Mouse (Mus musculus): ENCODE data around the gene Anxa5. TPM values are rescaled to one million over a fixed set of nuclear protein-coding genes. Genes with fewer than 3 reads are reported as not detected.

Anxa5 gene
- total RNA-seq, 2 experiments from 2014 or later, result 79.4 to 125 TPM

GRCm38 (mm10) chr3:36455566-36455965 lies 20.1 kb downstream of the Anxa5 start:
- ATAC-seq (replicated peaks; ENCODE audit: poor library complexity, severe bottlenecking), result no peak

DNA sequence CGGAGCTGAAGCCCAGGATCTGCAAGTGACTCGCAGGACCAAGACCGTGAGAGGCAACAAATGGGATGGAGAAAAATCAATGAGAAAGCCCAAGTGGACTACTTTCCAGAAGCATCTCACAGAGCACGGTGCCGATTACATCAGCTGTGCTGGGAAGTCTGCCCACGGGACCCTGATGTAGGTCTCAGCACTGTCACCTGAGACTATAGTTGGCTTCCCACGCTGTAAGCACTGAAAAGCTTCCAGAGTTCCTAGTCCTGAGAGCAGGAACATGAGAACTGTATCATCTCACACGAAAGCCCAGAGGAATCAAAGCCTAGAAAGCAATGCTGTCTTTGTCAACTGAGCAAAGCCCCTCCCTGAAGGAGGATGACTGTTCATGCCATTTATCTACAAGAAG lies 20.6 kb downstream of the Anxa5 start:
- no peak for ATAC-seq (replicated peaks; ENCODE audit: poor library complexity, severe bottlenecking)

DNA sequence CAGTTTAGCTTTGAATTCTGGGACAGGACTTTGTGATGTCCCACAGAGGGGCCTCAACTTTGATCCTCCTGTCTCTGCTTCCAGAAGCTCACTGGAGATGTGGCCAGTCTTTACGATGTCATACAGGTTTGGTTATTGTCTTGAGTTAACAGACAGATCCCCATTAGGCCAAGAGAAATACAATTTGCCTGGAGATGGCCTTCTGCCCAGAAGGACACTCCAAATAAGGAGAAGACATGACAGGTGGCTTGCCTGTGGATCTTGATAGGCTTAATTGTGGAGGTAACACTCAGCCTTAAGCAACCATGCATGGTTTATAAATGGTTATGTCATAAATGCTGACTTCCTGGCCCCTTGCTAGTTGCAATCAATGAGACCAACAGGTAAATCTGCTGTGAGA lies 23.2 kb downstream of the Anxa5 start:
- no peak for ATAC-seq (replicated peaks; ENCODE audit: poor library complexity, severe bottlenecking)

- peak; percentile 75 for ATAC-seq (replicated peaks; ENCODE audit: poor library complexity, severe bottlenecking)
These were observed 26.2 kb downstream of the Anxa5 start for GRCm38 (mm10) chr3:36449292-36450165.

DNA sequence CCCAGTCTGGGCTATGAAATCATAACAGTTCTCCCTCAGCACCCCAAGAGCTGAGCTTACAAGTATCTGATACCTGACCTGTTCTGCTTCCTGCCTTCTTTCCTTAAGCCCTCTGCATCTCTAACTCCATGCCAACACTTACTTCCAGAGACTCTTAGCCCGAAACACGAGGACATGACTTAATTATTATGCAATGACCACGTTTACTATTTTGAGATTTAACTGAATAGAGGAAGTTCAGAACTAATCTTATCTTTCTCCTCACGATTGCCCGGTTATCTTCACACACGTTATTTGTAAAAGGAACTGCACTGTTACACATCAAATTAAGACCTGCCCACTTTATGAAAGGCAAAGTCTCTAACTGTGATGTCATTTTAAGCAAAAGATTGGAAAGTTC lies 28.8 kb downstream of the Anxa5 start:
- peak; percentile 69 for ATAC-seq (replicated peaks; ENCODE audit: poor library complexity, severe bottlenecking)

- ATAC-seq (replicated peaks; ENCODE audit: poor library complexity, severe bottlenecking), result peak; percentile 2
These were observed 29.2 kb downstream of the Anxa5 start for GRCm38 (mm10) chr3:36446506-36446905.

GRCm38 (mm10) chr3:36446041-36446440 lies 29.7 kb downstream of the Anxa5 start:
- no peak for ATAC-seq (replicated peaks; ENCODE audit: poor library complexity, severe bottlenecking)

GRCm38 (mm10) chr3:36442426-36442825 lies 33.3 kb downstream of the Anxa5 start:
- ATAC-seq (replicated peaks; ENCODE audit: poor library complexity, severe bottlenecking), result peak; percentile 58

- ATAC-seq (replicated peaks; ENCODE audit: poor library complexity, severe bottlenecking), result no peak
These were observed 35.4 kb downstream of the Anxa5 start for GRCm38 (mm10) chr3:36440280-36440679.

GRCm38 (mm10) chr3:36430360-36430759 lies 45.3 kb downstream of the Anxa5 start:
- ATAC-seq (replicated peaks; ENCODE audit: poor library complexity, severe bottlenecking), result no peak

- ATAC-seq (replicated peaks; ENCODE audit: poor library complexity, severe bottlenecking), result no peak
These were observed 48.3 kb downstream of the Anxa5 start for GRCm38 (mm10) chr3:36427386-36427785.

- ATAC-seq (replicated peaks; ENCODE audit: poor library complexity, severe bottlenecking), result no peak
These were observed 66.2 kb downstream of the Anxa5 start for GRCm38 (mm10) chr3:36409456-36409855.

- no peak for ATAC-seq (replicated peaks; ENCODE audit: poor library complexity, severe bottlenecking)
These were observed 68.7 kb downstream of the Anxa5 start for GRCm38 (mm10) chr3:36406967-36407366.

- no peak for ATAC-seq (replicated peaks; ENCODE audit: poor library complexity, severe bottlenecking)
These were observed 69.4 kb downstream of the Anxa5 start for GRCm38 (mm10) chr3:36406340-36406739.

DNA sequence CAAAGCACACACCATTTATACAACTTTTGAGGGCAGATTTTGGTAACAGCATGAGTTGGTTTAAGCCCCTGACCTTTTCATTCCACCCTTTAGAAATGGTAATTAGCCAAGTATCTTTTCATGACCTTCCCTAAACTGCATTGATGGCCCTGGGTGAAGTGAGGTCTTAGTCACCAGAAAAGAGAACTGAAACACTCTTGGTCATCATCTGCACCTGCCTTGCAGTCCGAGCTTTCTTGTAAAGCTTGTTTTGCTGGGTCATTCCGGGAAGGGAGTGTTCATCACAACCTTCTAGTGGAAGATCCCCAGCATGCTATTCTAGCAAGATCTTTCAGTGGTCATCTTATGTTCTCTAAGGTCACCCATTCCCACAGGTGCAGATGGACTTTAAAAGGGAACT lies 73.8 kb downstream of the Anxa5 start:
- no peak for ATAC-seq (replicated peaks; ENCODE audit: poor library complexity, severe bottlenecking)

- ATAC-seq (replicated peaks; ENCODE audit: poor library complexity, severe bottlenecking), result no peak
These were observed 75.0 kb downstream of the Anxa5 start for GRCm38 (mm10) chr3:36400657-36401056.

Other genes starting within 250 kb of the Anxa5 start
- 1.7 TPM in 1 of 2 replicates, not detected in the other for gene 1810062G17Rik, start within 50 bp of the Anxa5 start, total RNA-seq (2014; fragmentation: Nextera tagmentation)
- gene 1810062G17Rik, start within 50 bp of the Anxa5 start, total RNA-seq (2017), result 2.4 TPM in 1 of 2 replicates, not detected in the other
- not detected in 2 replicates for gene Gm11549, start 45.9 kb upstream of the Anxa5 start, total RNA-seq (2014; fragmentation: Nextera tagmentation)
- not detected in 2 replicates for gene Gm11549, start 45.9 kb upstream of the Anxa5 start, total RNA-seq (2017)
- gene Exosc9, start 76.7 kb upstream of the Anxa5 start, total RNA-seq (2014; fragmentation: Nextera tagmentation), result 65.5 and 69.0 TPM in 2 replicates
- gene Exosc9, start 76.7 kb upstream of the Anxa5 start, total RNA-seq (2017), result 118 and 150 TPM in 2 replicates
- gene Ccna2, start 96.3 kb upstream of the Anxa5 start, total RNA-seq (2014; fragmentation: Nextera tagmentation), result 72.6 and 87.7 TPM in 2 replicates
- 189 and 192 TPM in 2 replicates for gene Ccna2, start 96.3 kb upstream of the Anxa5 start, total RNA-seq (2017)
- 2.9 and 5.4 TPM in 2 replicates for gene Bbs7, start 137.6 kb upstream of the Anxa5 start, total RNA-seq (2014; fragmentation: Nextera tagmentation)
- 4.3 and 5.0 TPM in 2 replicates for gene Bbs7, start 137.6 kb upstream of the Anxa5 start, total RNA-seq (2017)
- not detected in 2 replicates for gene Trpc3, start 214.3 kb upstream of the Anxa5 start, total RNA-seq (2014; fragmentation: Nextera tagmentation)
- gene Trpc3, start 214.3 kb upstream of the Anxa5 start, total RNA-seq (2017), result not detected in 2 replicates